Mouse (Mus musculus) brain, embryonic 14.5 days (tissue): ENCODE measurements around the gene Clrn2.

ENCODE experiments used
- CTCF ChIP-seq: fragments of 200-500 bp; IDR thresholded peaks from 2 replicates; pipeline ENCODE4 v1.5.1; 2012; ENCODE audit warnings: inconsistent platforms, mild to moderate bottlenecking, moderate library complexity, borderline replicate concordance; ENCODE audit not compliant: insufficient read depth, insufficient read length; ENCODE audit errors: extremely low read depth
- POLR2A ChIP-seq: fragments of 200-500 bp; IDR thresholded peaks from 2 replicates; pipeline ENCODE4 v1.6.1; 2012; ENCODE audit warnings: mild to moderate bottlenecking, inconsistent platforms, borderline replicate concordance; ENCODE audit not compliant: poor library complexity, insufficient read depth, insufficient read length, severe bottlenecking; ENCODE audit errors: extremely low read depth

- TF ChIP-seq POLR2A (no peak), CTCF (no peak)
Measured at GRCm38 (mm10) chr5:45472880-45473450, 19.4 kb downstream of the Clrn2 start.
